Mouse (Mus musculus) limb, embryonic 14.5 days (tissue): Measurements from ENCODE around the gene Myo15b. TPM values are rescaled to one million over a fixed set of nuclear protein-coding genes. Genes with fewer than 3 reads are reported as not detected.

ENCODE experiments used
- ATAC-seq: fragments of 200-750 bp; cut with Nextera tagmentation; 2 replicates; pipeline ENCODE4 v1.8.0; 2017; ENCODE audit warnings: low read depth, moderate number of reproducible peaks, moderate TSS enrichment; ENCODE audit not compliant: low FRiP score
- DNase-seq: peaks from one replicate; pipeline ENCODE4 v3.0.0-alpha.2; 2015; ENCODE audit warnings: low spot score
- H3K27ac ChIP-seq: fragments of 300-500 bp; sonication (generic); replicated peaks from 2 replicates; pipeline ENCODE4 v1.5.1; 2014; ENCODE audit warnings: low read depth, mild to moderate bottlenecking, low read length, moderate library complexity, mixed read lengths
- H3K27me3 ChIP-seq: fragments of 300-500 bp; sonication (generic); 2 replicates; pipeline ENCODE4 v1.6.1; 2014; ENCODE audit warnings: low read length, mixed read lengths; ENCODE audit not compliant: control insufficient read depth, insufficient read depth
- H3K36me3 ChIP-seq: fragments of 300-500 bp; sonication (generic); 2 replicates; pipeline ENCODE4 v1.6.1; 2014; ENCODE audit warnings: mild to moderate bottlenecking, low read length, moderate library complexity, mixed read lengths; ENCODE audit not compliant: control insufficient read depth, insufficient read depth
- H3K4me1 ChIP-seq: fragments of 300-500 bp; sonication (generic); 2 replicates; pipeline ENCODE4 v1.6.1; 2014; ENCODE audit warnings: antibody characterized with exemption, low read length, mixed read lengths; ENCODE audit not compliant: control insufficient read depth, insufficient read depth
- H3K4me2 ChIP-seq: fragments of 300-500 bp; sonication (generic); replicated peaks from 2 replicates; pipeline ENCODE4 v1.6.1; 2014; ENCODE audit warnings: low read depth, mild to moderate bottlenecking, low read length, moderate library complexity; ENCODE audit not compliant: severe bottlenecking
- H3K4me3 ChIP-seq: fragments of 300-500 bp; sonication (generic); replicated peaks from 2 replicates; pipeline ENCODE4 v1.5.1; 2014; ENCODE audit warnings: low read length
- H3K9ac ChIP-seq: fragments of 300-500 bp; sonication (generic); 2 replicates; pipeline ENCODE4 v1.6.1; 2014; ENCODE audit warnings: mild to moderate bottlenecking, low read depth, low read length, moderate library complexity; ENCODE audit not compliant: severe bottlenecking
- H3K9me3 ChIP-seq: fragments of 300-500 bp; sonication (generic); 2 replicates; pipeline ENCODE4 v1.6.1; 2016; ENCODE audit warnings: low read length; ENCODE audit not compliant: control insufficient read depth
- POLR2A ChIP-seq: fragments of 200-500 bp; IDR thresholded peaks from 2 replicates; pipeline ENCODE4 v1.8.0; 2012; ENCODE audit warnings: inconsistent platforms, mild to moderate bottlenecking, moderate library complexity, borderline replicate concordance; ENCODE audit not compliant: insufficient read depth, insufficient read length; ENCODE audit errors: extremely low read depth
- WGBS: fragments of 180-500 bp; shearing (Covaris S2); extraction: QIAGEN DNeasy Blood & Tissue Kit; methylation state at CpG from one replicate; pipeline ENCODE4 v1.1.7; 2014; 5-methylcytosine and 5-hydroxymethylcytosine counted together
- polyA plus RNA-seq, 2 experiments: library from polyadenylated mRNA; depleted of rRNA in 1 of 2; stranded (reverse) in 1 of 2; unstranded in 1 of 2; fragments of >200 nt; fragmentation: Nextera tagmentation in 1 of 2; extraction: Ambion mirVana in 1 of 2; gene quantifications; 2 replicates each; pipeline versions ENCODE4 v1.2.1 to v1.2.3; 2012 to 2014

The Myo15b gene
- polyA plus RNA-seq, 2 experiments = 0.55 to 0.56 TPM

GRCm38 (mm10) chr11:115902831-115903230, 44.6 kb downstream of the Myo15b start:
- Histone ChIP-seq H3K27me3 (no peaks in the 10 kb centered on the region), H3K9ac (no peak overlapping the region), H3K27ac (0 out of 2 replicates have a peak overlapping the region, but pooled peaks have one; percentile 38), H3K4me2 (no peak overlapping the region), H3K9me3 (no peaks in the 10 kb centered on the region), H3K36me3 (peaks cover 3% of the 10 kb centered on the region; the same call in 1 of the 2 replicates), H3K4me1 (peaks cover 12% of the 10 kb centered on the region; the same call in 1 of the 2 replicates), H3K4me3 (no peak overlapping the region)
- TF ChIP-seq POLR2A = no peak
- DNase-seq (no peak), ATAC-seq (no peak)
- WGBS = 73% methylated on average over 1 of the region's 1 CpGs

- WGBS = 79% methylated on average over 11 of the region's 11 CpGs
- TF ChIP-seq POLR2A = no peak
- Histone ChIP-seq H3K4me2 (no peak overlapping the region), H3K27me3 (no peaks in the 10 kb centered on the region), H3K27ac (no peak overlapping the region), H3K36me3 (peaks cover 3% of the 10 kb centered on the region; the same call in 1 of the 2 replicates), H3K9me3 (no peaks in the 10 kb centered on the region), H3K4me3 (no peak overlapping the region), H3K4me1 (peaks cover 12% of the 10 kb centered on the region; the same call in 1 of the 2 replicates), H3K9ac (no peak overlapping the region)
- ATAC-seq = no peak
- no peak for DNase-seq
These were observed 45.4 kb downstream of the Myo15b start for GRCm38 (mm10) chr11:115903384-115904230.

GRCm38 (mm10) chr11:115904231-115904955, 46.2 kb downstream of the Myo15b start:
- 75% methylated on average over 8 of the region's 8 CpGs for WGBS
- Histone ChIP-seq H3K4me2 (no peak overlapping the region), H3K4me3 (no peak overlapping the region), H3K9ac (no peak overlapping the region), H3K27me3 (no peaks in the 10 kb centered on the region), H3K4me1 (peaks cover 12% of the 10 kb centered on the region; the same call in 1 of the 2 replicates), H3K27ac (no peak overlapping the region), H3K9me3 (no peaks in the 10 kb centered on the region), H3K36me3 (peaks cover 3% of the 10 kb centered on the region; the same call in 1 of the 2 replicates)
- ATAC-seq = no peak
- no peak for TF ChIP-seq POLR2A
- DNase-seq = no peak

- Histone ChIP-seq H3K9me3 (no peaks in the 10 kb centered on the region), H3K9ac (no peak overlapping the region), H3K27me3 (no peaks in the 10 kb centered on the region), H3K4me2 (no peak overlapping the region), H3K4me1 (peaks cover 7% of the 10 kb centered on the region; the same call in 1 of the 2 replicates), H3K36me3 (peaks cover 3% of the 10 kb centered on the region; the same call in 1 of the 2 replicates), H3K4me3 (no peak overlapping the region), H3K27ac (0 out of 2 replicates have a peak overlapping the region, but pooled peaks have one; percentile 9)
- DNase-seq = peak; percentile 22
- no peak for ATAC-seq
- 61% methylated on average over 16 of the region's 16 CpGs for WGBS
- TF ChIP-seq POLR2A = no peak
These were observed 47.0 kb downstream of the Myo15b start for GRCm38 (mm10) chr11:115904956-115905790.
